Mouse (Mus musculus) cortical plate, adult 2 months (tissue): ENCODE data around the gene Stard8.

Experiments used
- CTCF ChIP-seq: fragments of 200-500 bp; IDR thresholded peaks from 2 replicates; pipeline ENCODE4 v1.5.1; 2011; ENCODE audit warnings: mild to moderate bottlenecking, control low read depth, low read length; ENCODE audit not compliant: insufficient read depth; ENCODE audit errors: extremely low read depth
- POLR2A ChIP-seq: fragments of 200-500 bp; IDR thresholded peaks from 2 replicates; pipeline ENCODE4 v1.6.1; 2011; ENCODE audit warnings: mild to moderate bottlenecking, low read length, control low read depth; ENCODE audit not compliant: insufficient read depth; ENCODE audit errors: extremely low read depth

- TF ChIP-seq CTCF (peak; percentile 37; the same call in 1 of the 2 replicates), POLR2A (no peak)
Measured at GRCm38 (mm10) chrX:98953941-98954340, 49.1 kb upstream of the Stard8 start.
